Mouse (Mus musculus) right cerebral cortex, postnatal 4 days (tissue): Measurements from ENCODE around the gene Apba1.

Experiments used
- DNase-seq: peaks from one replicate; pipeline ENCODE4 v3.0.0-alpha.2; 2022

The Apba1 gene

DNA sequence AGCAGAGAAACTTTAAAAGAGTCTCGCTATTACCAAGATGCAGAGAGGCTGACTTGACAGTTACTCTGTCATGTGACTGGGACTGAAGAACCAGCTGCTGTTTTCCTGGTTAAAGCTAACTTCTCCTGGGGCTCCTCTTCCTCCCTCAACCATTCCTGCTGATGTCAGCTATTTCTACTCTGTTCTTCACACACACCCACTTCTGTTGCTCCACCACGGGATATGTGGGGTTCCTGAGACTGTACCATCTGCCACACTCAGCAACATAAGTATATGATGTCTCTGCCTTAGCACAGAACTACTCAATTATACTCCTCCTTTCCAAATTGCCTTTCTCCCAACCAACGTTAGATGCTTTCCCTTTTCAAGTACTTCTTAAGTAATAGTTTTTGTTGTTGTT, 221.9 kb downstream of the Apba1 start:
- no peak for DNase-seq

DNA sequence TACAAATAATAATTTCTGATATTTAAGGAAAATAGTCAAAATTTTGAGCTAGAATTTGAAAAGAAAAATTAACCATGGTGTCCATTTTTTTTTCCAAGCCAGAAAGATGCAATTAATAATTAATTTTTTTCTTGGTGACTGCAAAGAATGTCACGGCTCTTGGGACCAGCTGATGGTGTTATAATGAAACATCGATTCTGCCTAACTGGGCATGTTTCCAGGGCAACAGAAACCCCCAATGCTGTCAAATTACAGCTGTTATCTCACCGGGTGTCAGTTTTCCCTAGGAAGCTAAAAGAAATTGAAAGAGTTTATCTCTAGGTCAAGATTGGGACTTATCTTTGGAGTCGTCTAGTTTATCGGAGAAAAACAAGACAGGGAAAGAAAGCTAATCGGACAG, 225.5 kb downstream of the Apba1 start:
- no peak for DNase-seq

DNA sequence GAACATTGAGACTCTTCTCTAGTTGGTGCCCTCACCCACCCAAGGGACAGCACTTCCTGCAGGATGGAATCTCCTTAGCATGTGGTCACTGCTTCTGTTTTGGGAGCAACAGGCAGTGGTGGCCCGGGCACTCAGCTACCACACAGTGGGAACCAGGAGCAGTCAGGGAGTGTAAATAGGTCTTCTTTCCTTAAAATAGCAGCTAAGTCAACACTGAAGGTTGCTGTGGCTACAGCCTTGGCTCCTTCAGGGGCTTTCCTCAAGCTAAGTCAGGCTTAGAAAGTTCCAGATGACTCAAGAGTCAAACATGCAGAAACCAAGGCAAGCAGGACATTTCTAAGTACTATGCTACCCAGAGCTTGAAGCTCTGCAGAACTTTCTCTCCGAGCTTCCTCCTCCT, 228.6 kb downstream of the Apba1 start:
- DNase-seq, result no peak

DNA sequence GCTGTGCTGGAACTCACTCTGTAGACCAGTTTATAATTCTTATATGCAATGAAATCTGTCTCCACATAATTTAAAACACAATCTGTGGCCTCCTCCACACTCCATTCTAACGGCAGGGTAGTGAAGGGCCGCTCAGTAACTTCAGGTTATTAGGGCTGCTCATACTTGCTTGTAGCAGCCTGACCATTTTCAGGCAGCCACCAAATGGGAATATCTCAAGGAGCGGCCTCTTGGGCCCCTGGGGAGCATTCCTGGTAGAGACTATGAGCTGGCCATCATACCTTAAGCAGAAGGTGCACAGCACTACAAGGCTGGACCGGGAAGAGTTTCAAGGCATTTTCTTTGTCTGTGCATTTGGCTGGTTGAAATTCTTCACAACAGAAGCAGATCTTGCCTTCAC, 229.5 kb downstream of the Apba1 start:
- DNase-seq, result no peak

DNA sequence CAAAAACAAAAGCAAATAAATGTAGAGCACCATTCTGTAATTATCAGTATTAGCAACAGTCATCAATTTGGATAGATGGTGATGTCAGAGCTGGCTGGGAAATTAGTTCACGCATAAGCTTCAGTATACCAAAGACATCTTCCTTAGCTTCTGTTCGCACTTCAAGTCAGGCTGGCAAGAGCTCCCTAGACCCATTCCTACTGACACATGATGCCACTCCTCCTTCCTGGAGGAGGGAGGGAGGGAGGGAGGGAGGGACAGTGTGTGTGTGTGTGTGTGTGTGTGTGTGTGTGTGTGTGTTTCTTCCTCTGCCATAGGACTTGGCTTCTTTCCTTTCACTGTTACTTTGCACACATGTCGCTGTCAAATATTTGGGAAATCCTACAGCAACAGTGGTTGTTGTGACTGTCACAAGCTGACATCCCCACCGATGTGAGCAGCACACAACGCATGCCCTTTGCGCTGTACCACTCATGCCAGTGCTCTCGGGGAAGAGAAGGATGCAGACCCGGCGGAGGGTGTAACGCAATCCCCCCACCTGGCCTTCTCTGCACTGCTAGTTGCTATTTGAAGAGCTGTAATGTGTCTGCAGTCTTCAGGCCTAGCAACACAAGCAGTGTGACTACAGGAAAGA, 237.2 kb downstream of the Apba1 start:
- no peak for DNase-seq
